Mouse (Mus musculus) liver (tissue): ENCODE results near the gene St5.
A peak's percentile ranks its signal among the peaks of the same experiment; 100 is the strongest.

Experiments used
- DNase-seq: peaks from one replicate; pipeline ENCODE4 v3.0.0-alpha.2; 2020; ENCODE audit warnings: mixed read lengths

The St5 gene

GRCm38 (mm10) chr7:109695339-109695726 lies 8.1 kb downstream of the St5 start:
- no peak for DNase-seq

GRCm38 (mm10) chr7:109694576-109695338 lies 8.6 kb downstream of the St5 start:
- no peak for DNase-seq

- DNase-seq = no peak
Measured at GRCm38 (mm10) chr7:109690961-109691360, 12.4 kb downstream of the St5 start.

GRCm38 (mm10) chr7:109690101-109690500 lies 13.3 kb downstream of the St5 start:
- no peak for DNase-seq

GRCm38 (mm10) chr7:109686585-109687128 lies 16.7 kb downstream of the St5 start:
- DNase-seq = no peak

GRCm38 (mm10) chr7:109680879-109681278 lies 22.5 kb downstream of the St5 start:
- no peak for DNase-seq

GRCm38 (mm10) chr7:109680284-109680683 lies 23.1 kb downstream of the St5 start:
- no peak for DNase-seq

GRCm38 (mm10) chr7:109674944-109675628 lies 28.3 kb downstream of the St5 start:
- DNase-seq = no peak

GRCm38 (mm10) chr7:109671581-109672471 lies 31.6 kb downstream of the St5 start:
- DNase-seq = peak; percentile 76

- no peak for DNase-seq
Measured at GRCm38 (mm10) chr7:109669426-109670170, 33.8 kb downstream of the St5 start.

GRCm38 (mm10) chr7:109666664-109667063 lies 36.7 kb downstream of the St5 start:
- no peak for DNase-seq

- DNase-seq = no peak
Measured at GRCm38 (mm10) chr7:109662626-109663025, 40.8 kb downstream of the St5 start.

- DNase-seq = no peak
Measured at GRCm38 (mm10) chr7:109659278-109659677, 44.1 kb downstream of the St5 start.

GRCm38 (mm10) chr7:109657884-109658283 lies 45.5 kb downstream of the St5 start:
- DNase-seq = no peak

GRCm38 (mm10) chr7:109654871-109655270 lies 48.5 kb downstream of the St5 start:
- peak; percentile 34 for DNase-seq

- DNase-seq = peak; percentile 65
Measured at GRCm38 (mm10) chr7:109648812-109649594, 54.4 kb downstream of the St5 start.

GRCm38 (mm10) chr7:109646574-109646973 lies 56.8 kb downstream of the St5 start:
- DNase-seq = no peak

GRCm38 (mm10) chr7:109643305-109643994 lies 60.0 kb downstream of the St5 start:
- DNase-seq = no peak

- DNase-seq = no peak
Measured at GRCm38 (mm10) chr7:109641963-109642362, 61.4 kb downstream of the St5 start.

- no peak for DNase-seq
Measured at GRCm38 (mm10) chr7:109641102-109641501, 62.3 kb downstream of the St5 start.

- peak; percentile 40 for DNase-seq
Measured at GRCm38 (mm10) chr7:109637391-109637790, 66.0 kb downstream of the St5 start.
